Mouse (Mus musculus) ovary, postnatal 10 days (tissue): ENCODE data around the gene Lep.
A peak's percentile ranks its signal among the peaks of the same experiment; 100 is the strongest.

Experiments
- DNase-seq: peaks from one replicate; pipeline ENCODE4 v3.0.0; 2022; ENCODE audit warnings: low spot score

The Lep gene

GRCm38 (mm10) chr6:29117417-29118104, 57.5 kb downstream of the Lep start:
- DNase-seq: peak; percentile 33

GRCm38 (mm10) chr6:29118231-29118630, 58.2 kb downstream of the Lep start:
- no peak for DNase-seq

DNA sequence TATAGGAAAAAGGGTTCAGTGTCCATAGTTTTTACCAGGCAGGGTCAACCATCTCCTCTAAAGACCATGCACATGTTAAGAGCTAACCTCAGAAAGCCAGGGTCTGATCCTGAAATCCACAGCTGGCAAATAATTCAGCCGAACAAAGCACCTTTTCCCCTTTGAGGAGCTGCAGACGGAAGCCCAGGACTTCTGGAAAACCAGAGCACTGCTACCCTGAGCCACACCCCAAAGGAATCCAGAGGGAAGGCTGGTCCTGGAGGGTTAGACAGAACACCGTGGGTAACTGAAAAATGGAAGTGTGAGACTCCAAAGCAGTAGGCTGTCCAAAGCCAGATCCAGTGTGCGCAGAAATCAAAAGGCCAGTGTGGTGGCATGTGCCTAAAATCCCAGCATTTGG, 58.9 kb downstream of the Lep start:
- no peak for DNase-seq

DNA sequence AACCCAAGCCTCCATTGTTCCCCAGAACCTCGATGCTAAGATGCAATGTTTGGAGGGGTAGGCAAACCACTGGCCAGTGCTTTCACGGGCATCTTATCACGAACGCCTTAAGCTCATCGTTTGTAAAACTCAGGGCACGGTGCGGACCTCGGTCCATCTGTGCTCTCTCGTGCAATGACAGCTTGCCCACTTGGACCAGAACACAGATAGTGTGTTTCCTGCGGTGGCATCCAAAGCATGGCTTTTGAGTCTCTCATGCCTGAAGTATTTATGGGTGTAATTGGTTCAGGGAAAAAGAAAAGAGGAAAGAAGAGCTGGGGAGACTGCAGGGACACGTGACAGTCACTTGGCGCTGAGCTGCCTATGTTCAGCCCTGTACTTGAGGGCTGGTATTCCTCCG, 60.0 kb downstream of the Lep start:
- no peak for DNase-seq
